In the genomic region with DNA sequence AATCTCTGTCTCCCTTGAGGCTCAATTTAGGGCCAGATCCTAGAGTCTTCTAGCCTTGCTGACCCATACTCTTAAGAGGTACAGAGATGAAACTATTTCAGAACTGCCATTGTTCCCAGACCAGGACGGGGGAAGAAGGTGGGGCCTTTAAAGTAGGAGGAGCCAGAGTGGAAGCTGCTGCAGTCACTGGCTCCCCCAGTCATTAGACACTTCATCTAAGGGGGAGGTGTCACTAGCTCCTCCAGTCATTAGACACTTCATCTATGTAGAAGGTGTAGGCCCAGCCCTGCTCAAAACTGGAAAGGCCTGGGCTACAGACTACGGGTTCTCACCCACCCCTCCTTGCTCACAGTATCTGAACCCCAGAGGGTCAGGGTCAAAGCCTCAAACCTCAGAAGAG, we compare ENCODE assay signal across 20 mouse cellular contexts. TPM values are rescaled to one million over a fixed set of nuclear protein-coding genes. Genes with fewer than 3 reads are reported as not detected.
DNase-seq lines count a peak whose midpoint lies in the region; ATAC-seq and TF ChIP-seq lines count a peak whose summit lies in the region.
"Had no signal": no experiment of that assay in that cellular context is flagged by ENCODE, and none has a peak within 500 bp of the region (broad histone marks: within the 10 kb centered on the region; RNA-seq: fewer than 3 reads in every experiment).

No protein-coding gene starts in this region.

- intact Hi-C loops in heart, postnatal 36 days (cut with DNase I) = loop anchor here (5.0 kb wide), 1 partner anchor 55 kb away; a partner anchor contains a TSS

- H3K4me1 ChIP-seq in ES-Bruce4 (ENCODE audit: control insufficient read depth, insufficient read depth, low read length) = peaks cover 11% of the 10 kb centered on the region
- peaks cover 69% of the 10 kb centered on the region for H3K4me1 ChIP-seq in megakaryocyte, embryonic 14.5 days

- TF ChIP-seq CTCF in ES-Bruce4 (IDR thresholded peaks at IDR 0.05; ENCODE audit: low read depth, low read length) = no peak

- no peaks in the 10 kb centered on the region for H3K36me3 ChIP-seq in ES-Bruce4 (ENCODE audit: control insufficient read depth, insufficient read depth, low read length, poor library complexity, severe bottlenecking)
- H3K36me3 ChIP-seq in megakaryocyte, embryonic 14.5 days (replicated peaks; ENCODE audit: low read length) = peaks cover 46% of the 10 kb centered on the region
- H3K36me3 ChIP-seq: embryonic facial prominence, embryonic 10.5 days; intestine, embryonic 15.5 days; lung, embryonic 15.5 days; midbrain, embryonic 12.5 days had no signal

- no peaks in the 10 kb centered on the region for H3K9me3 ChIP-seq in ES-Bruce4 (replicated peaks; ENCODE audit: control insufficient read depth, insufficient read depth, low read length, poor library complexity, severe bottlenecking)
- no peaks in the 10 kb centered on the region for H3K9me3 ChIP-seq in megakaryocyte, embryonic 14.5 days
- H3K9me3 ChIP-seq: embryonic facial prominence, embryonic 10.5 days; G1E; intestine, embryonic 15.5 days; lung, embryonic 15.5 days; midbrain, embryonic 12.5 days had no signal

- H3K27ac ChIP-seq in ES-Bruce4 (ENCODE audit: insufficient read depth, low read length) = 0 out of 2 replicates have a peak overlapping the region, but pooled peaks have one; percentile 48
- H3K27ac ChIP-seq: embryonic facial prominence, embryonic 10.5 days; intestine, embryonic 15.5 days; midbrain, embryonic 12.5 days had no signal

- no peaks in the 10 kb centered on the region for H3K27me3 ChIP-seq in ES-Bruce4 (ENCODE audit: control insufficient read depth, insufficient read depth, low read length, poor library complexity, severe bottlenecking)
- peaks cover under 1% of the 10 kb centered on the region for H3K27me3 ChIP-seq in megakaryocyte, embryonic 14.5 days (replicated peaks)
- H3K27me3 ChIP-seq: intestine, embryonic 15.5 days; lung, embryonic 15.5 days had no signal

- H3K9ac ChIP-seq in ES-Bruce4 (ENCODE audit: low read depth, poor library complexity, severe bottlenecking) = no peak overlapping the region
- H3K9ac ChIP-seq: intestine, embryonic 15.5 days; lung, embryonic 15.5 days; midbrain, embryonic 12.5 days had no signal

- no peak for TF ChIP-seq EP300 in ES-Bruce4 (IDR thresholded peaks at IDR 0.05; ENCODE audit: insufficient read depth, low read depth, low read length)

- DNase-seq in CD4-positive, CD25-positive, alpha-beta regulatory T cell, adult 2 months (ENCODE audit: low read depth, low spot score) = peak; percentile 58
- peak; percentile 79 for DNase-seq in induced T-regulatory cell, adult 2 months (ENCODE audit: low read depth)
- no peak for DNase-seq in retina, postnatal 1 day
- DNase-seq in testis, postnatal 14 days (ENCODE audit: low spot score) = no peak
- no peak for DNase-seq in heart, postnatal 36 days
- DNase-seq: adrenal gland, postnatal 14 days; cerebellum, postnatal 10 days; gastrocnemius, postnatal 10 days; kidney, postnatal 36 days had no signal

- no peak for ATAC-seq in CD4-positive, CD25-positive, alpha-beta regulatory T cell, adult 4 months
- ATAC-seq: intestine, embryonic 15.5 days had no signal

- no peak overlapping the region for H3K4me3 ChIP-seq in ES-Bruce4 (ENCODE audit: low read depth, low read length)
- H3K4me3 ChIP-seq in megakaryocyte, embryonic 14.5 days (replicated peaks) = peak overlapping the region; percentile 96
- H3K4me3 ChIP-seq: embryonic facial prominence, embryonic 10.5 days; erythroblast, embryonic 14.5 days; intestine, embryonic 15.5 days; lung, embryonic 15.5 days; midbrain, embryonic 12.5 days; myocyte had no signal

- no peak for TF ChIP-seq POLR2A in ES-Bruce4 (IDR thresholded peaks at IDR 0.05; ENCODE audit: insufficient read depth, low read length)

RNA-seq across cellular contexts. Expression of a gene that starts 2.4 kb away (rescaled TPM):
- 10 to 100 TPM; 52.7 to 58.5 TPM for polyA plus RNA-seq in CD4-positive, CD25-positive, alpha-beta regulatory T cell, adult 4 months (2017; shearing (Covaris generic))
- 71.8 and 74.9 TPM in 2 replicates for polyA plus RNA-seq in ES-Bruce4 (2011; ENCODE audit: insufficient read depth, insufficient read length, low read depth, missing spikeins)
- 35.6 and 49.9 TPM in 2 replicates for polyA plus RNA-seq in megakaryocyte, embryonic 14.5 days (2012; ENCODE audit: insufficient read depth, low replicate concordance)
- 10 to 100 TPM; 27.0 to 33.6 TPM for total RNA-seq in heart, postnatal 36 days (2021)

RNA-seq across cellular contexts. Expression of a gene that starts 8.5 kb away (rescaled TPM):
- 100 to 1,000 TPM; 102 to 161 TPM for polyA plus RNA-seq in CD4-positive, CD25-positive, alpha-beta regulatory T cell, adult 4 months (2017; shearing (Covaris generic))
- polyA plus RNA-seq in ES-Bruce4 (2011; ENCODE audit: insufficient read depth, insufficient read length, low read depth, missing spikeins) = 12.6 and 13.7 TPM in 2 replicates
- 47.7 and 114 TPM in 2 replicates for polyA plus RNA-seq in megakaryocyte, embryonic 14.5 days (2012; ENCODE audit: insufficient read depth, low replicate concordance)
- total RNA-seq in heart, postnatal 36 days (2021) = 100 to 1,000 TPM; 145 to 149 TPM

RNA-seq across cellular contexts. Expression of a gene that starts 50.9 kb away (rescaled TPM):
- 10 to 100 TPM; 27.8 to 29.1 TPM for polyA plus RNA-seq in CD4-positive, CD25-positive, alpha-beta regulatory T cell, adult 4 months (2017; shearing (Covaris generic))
- polyA plus RNA-seq in ES-Bruce4 (2011; ENCODE audit: insufficient read depth, insufficient read length, low read depth, missing spikeins) = 8.1 and 11.0 TPM in 2 replicates
- polyA plus RNA-seq in megakaryocyte, embryonic 14.5 days (2012; ENCODE audit: insufficient read depth, low replicate concordance) = 8.1 TPM in 1 of 2 replicates, not detected in the other
- total RNA-seq in heart, postnatal 36 days (2021) = 10 to 100 TPM; 22.3 to 22.6 TPM

RNA-seq across cellular contexts. Expression of a gene that starts 53.1 kb away (rescaled TPM):
- polyA plus RNA-seq in CD4-positive, CD25-positive, alpha-beta regulatory T cell, adult 4 months (2017; shearing (Covaris generic)) = 1 to 10 TPM; 1.8 to 3.0 TPM
- 0.30 and 0.43 TPM in 2 replicates for polyA plus RNA-seq in ES-Bruce4 (2011; ENCODE audit: insufficient read depth, insufficient read length, low read depth, missing spikeins)
- not detected in 2 replicates for polyA plus RNA-seq in megakaryocyte, embryonic 14.5 days (2012; ENCODE audit: insufficient read depth, low replicate concordance)
- total RNA-seq in heart, postnatal 36 days (2021) = 1 to 10 TPM; 4.2 to 5.3 TPM
- total RNA-seq: neutrophil, adult 5-6 weeks had no signal
- polyA plus RNA-seq: erythroblast, embryonic 14.5 days had no signal

RNA-seq across cellular contexts. Expression of a gene that starts 55.6 kb away (rescaled TPM):
- polyA plus RNA-seq in CD4-positive, CD25-positive, alpha-beta regulatory T cell, adult 4 months (2017; shearing (Covaris generic)) = under 1 TPM in 1 of 2 experiments, not detected in 1; 0.05 TPM
- 4.5 and 6.3 TPM in 2 replicates for polyA plus RNA-seq in ES-Bruce4 (2011; ENCODE audit: insufficient read depth, insufficient read length, low read depth, missing spikeins)
- 0.09 TPM in 1 of 2 replicates, not detected in the other for polyA plus RNA-seq in megakaryocyte, embryonic 14.5 days (2012; ENCODE audit: insufficient read depth, low replicate concordance)
- 1 to 10 TPM; 3.9 to 5.3 TPM for total RNA-seq in heart, postnatal 36 days (2021)
- total RNA-seq: neutrophil, adult 5-6 weeks had no signal
- polyA plus RNA-seq: erythroblast, embryonic 14.5 days; G1E had no signal

Comparison
In these comparisons a context has a peak if more than half of its experiments do, and no peak if none do; other contexts are left out.
1. DNase-seq: peak in CD4-positive, CD25-positive, alpha-beta regulatory T cell, adult 2 months (single experiment) and induced T-regulatory cell, adult 2 months (single experiment); none in retina, postnatal 1 day (single experiment), testis, postnatal 14 days (single experiment) and heart, postnatal 36 days (0 of 2).